Mouse (Mus musculus): ENCODE results near the gene Lhpp.

Lhpp gene

DNA sequence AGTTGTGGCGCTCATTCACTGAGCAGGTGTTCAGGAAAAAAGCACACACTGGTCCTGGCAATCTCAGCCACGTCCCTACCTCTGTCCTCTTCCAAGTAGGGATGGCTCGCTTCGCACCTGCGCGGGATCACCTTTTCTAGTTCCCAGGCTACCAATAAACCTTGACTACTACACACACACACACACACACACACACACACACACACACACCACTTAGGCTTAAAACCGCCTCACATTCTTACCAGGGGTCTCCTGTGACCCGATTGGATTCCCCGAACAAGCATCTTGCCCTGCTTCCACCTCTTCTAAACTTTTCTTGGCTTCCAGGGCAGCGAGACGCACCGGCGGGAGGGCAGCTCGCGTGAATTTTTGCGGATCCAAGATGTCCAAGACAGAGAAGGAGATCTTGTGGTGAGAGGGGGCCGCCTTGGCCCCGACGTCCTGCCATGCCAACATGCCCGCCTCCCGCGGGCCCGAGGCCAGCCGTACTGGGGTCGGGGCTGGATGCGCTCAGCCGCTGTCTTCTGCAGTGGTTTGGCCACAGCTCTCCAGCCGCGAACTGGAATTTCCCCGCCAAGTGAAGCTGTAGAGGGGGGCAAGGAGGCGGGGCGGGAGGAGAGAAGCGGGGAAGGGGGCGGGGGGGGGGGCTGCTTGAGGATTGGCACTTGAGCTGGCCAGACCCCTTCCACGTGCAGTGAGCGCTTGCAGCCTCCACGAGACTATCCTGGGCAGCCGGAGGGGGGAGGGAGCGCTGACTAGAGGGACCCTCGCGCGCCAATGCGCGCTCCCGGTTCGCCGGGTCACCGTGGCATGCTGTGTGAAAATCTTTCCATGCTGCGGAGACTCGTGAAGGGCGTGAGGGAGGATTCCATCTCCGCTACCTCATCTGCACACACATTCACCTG is 11.1 kb upstream of the Lhpp start, which contains the start of gene Nkx1-2:
Gene Nkx1-2 (minus strand): TSS at position 567 of the 905 bp plus-strand sequence.
- no peak for DNase-seq (ENCODE audit: low spot score)

DNA sequence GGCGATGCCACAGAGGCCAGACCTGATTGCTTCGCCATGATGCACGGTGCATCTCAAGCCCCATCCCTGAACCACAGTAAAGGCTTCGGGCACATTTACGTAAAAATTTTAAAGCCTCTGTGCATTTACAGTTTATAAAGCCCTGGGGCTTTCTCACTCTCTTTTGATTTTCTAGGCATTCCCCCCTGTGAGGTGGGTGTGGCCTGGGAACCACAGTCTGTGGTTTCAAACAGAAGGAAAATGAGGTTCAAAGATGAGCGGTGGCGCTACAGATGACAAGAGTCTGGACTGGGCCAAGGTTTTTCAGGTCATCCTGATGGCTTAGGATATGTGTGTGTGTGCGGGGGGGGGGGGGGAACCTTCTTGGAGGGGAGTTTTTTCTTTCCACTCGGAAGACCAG is 10.4 kb upstream of the Lhpp start:
- DNase-seq (ENCODE audit: low spot score) = no peak

DNA sequence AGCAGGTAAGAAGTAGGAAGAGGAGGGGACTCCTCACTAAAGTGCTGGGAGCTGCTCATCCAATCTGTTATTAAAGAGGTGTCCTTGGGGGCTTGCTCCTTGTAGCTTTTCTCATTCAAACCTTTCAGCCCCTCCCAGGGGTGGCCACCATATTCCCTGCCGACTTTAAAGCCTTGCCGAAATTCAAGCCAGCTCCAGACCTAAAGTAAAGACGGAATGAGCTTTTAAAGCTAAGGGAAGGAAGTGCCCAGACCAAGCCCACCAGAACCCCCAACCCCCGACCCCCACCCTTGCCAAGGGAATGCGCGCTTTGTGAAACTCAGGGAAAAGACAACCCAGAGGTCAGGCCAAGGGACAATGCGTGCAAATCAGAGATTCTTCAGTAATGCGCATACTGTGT is 9.5 kb upstream of the Lhpp start:
- DNase-seq (ENCODE audit: low spot score) = no peak

DNA sequence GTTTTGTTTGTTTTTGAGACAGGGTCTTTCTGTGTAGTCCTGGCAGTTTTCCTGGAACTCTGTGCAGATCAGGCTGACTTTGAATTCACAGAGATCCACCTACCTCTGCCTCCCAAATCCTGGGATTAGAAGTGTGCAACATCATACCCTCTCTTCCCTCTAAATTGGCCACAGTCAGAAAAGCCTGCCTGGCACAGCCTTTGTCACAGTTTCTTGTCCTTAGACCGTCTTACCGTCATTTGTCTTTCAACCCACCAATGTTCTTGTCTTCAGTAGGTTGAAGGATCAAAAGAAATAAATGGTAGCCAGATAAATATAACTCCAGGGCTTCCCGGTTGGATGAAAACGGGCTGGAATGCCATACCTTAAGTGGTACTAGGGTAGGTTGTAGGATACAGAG is 5.7 kb upstream of the Lhpp start:
- DNase-seq (ENCODE audit: low spot score) = no peak

DNA sequence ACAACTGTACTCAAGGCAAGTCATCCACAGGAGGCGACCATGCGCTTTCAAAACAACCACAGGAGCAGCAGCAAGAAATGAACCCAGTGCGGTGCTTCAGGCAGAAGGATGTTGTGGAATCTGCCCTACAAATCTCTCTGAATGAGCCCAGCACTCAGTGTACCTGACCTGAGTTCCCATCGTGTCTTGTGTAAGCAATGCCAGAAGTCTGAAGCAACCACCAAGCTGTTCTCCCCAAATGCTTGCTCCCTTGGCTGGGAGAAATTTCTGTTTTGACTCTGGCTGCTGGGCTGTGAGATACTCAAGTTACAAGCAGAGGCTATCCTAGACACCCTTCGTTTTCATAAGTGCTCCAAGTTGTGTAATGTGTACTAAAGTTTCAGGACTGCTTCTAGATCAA is 4.7 kb upstream of the Lhpp start:
- DNase-seq (ENCODE audit: low spot score) = no peak

DNA sequence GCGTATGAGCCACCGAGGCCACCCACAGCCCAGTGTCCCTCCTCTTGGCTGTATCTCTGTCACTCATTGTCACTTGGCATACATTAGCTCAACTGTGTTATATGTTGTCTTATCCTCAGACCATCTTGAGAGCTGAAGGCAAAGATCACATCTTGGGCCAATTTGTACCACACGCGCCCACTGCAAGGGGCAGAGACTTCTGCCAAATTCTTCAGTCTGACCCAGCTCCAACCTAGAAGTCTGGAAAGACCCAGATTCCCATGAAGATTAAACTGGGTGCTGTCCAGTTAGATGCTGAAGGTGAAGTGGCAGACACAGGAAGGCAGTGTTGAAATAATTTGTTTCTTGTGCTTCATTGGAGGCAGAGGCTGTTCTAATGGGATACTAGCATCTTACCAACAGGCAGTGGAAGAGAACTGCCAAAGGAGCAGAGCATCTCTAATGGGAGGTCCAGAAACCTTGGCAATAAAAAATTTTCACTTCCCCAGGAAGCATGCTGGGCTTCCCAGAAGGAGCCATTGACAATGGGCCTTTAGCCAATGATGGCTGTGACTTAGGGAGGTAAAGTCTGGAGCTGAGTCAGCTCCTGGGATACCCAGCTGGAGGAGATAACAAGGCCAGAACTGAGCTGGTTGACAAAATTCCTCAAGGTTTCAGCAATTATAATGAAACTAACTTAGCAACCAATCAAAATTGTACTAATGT is 2.0 kb upstream of the Lhpp start:
- no peak for DNase-seq (ENCODE audit: low spot score)

- DNase-seq (ENCODE audit: low spot score) = no peak
Observed at GRCm38 (mm10) chr7:132611530-132611929, 1.1 kb downstream of the Lhpp start.

DNA sequence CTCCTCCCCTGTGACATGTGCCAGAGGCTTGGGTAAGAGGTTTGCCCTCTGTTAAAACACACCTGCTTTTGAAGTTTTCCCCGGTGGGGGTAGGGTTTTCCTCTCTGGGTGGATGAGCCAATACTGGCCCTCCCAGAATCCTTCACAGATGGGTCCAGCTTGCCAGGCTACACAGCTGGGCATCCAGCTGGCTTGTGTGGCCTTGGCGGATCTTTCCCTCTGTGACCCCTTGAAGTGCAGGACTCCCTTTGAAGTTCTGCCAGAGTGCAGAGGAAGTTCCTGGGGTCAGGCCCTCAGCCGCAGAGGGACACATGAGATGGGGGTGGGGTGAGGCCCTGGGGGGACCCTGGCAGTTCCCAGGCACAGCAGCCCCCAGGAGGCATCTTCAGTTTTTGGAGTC is 4.9 kb downstream of the Lhpp start:
- DNase-seq (ENCODE audit: low spot score) = no peak

- no peak for DNase-seq (ENCODE audit: low spot score)
Observed at GRCm38 (mm10) chr7:132616391-132616790, 6.0 kb downstream of the Lhpp start.

DNA sequence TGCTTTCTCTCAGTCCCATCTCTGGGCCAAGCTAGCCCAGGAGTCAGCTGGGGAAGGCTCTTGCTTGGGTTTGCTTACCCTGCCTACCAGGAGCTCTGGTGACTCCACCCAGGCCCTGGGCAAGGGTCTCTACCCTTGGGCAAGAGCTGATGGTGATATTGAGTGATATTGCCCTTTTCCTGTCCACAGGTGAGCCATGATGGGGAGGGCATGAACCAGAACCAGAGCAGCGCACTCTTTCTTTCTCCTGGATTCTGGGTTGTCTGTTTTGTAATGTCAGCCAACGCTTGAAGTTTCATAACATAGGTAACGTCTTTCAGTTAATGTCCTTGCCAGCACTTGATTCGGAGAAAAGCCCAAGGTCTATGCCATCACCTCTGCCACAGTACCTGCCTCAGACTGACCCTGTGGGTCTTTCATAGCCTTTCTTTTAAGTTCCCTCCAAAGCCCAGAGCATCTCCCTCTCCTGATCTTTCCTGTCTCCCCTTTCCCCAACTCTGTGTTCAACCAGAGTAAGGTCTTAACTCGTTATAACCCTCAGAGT is 6.7 kb downstream of the Lhpp start:
- DNase-seq (ENCODE audit: low spot score) = no peak

GRCm38 (mm10) chr7:132619549-132619948 is 9.1 kb downstream of the Lhpp start:
- DNase-seq (ENCODE audit: low spot score) = no peak

DNA sequence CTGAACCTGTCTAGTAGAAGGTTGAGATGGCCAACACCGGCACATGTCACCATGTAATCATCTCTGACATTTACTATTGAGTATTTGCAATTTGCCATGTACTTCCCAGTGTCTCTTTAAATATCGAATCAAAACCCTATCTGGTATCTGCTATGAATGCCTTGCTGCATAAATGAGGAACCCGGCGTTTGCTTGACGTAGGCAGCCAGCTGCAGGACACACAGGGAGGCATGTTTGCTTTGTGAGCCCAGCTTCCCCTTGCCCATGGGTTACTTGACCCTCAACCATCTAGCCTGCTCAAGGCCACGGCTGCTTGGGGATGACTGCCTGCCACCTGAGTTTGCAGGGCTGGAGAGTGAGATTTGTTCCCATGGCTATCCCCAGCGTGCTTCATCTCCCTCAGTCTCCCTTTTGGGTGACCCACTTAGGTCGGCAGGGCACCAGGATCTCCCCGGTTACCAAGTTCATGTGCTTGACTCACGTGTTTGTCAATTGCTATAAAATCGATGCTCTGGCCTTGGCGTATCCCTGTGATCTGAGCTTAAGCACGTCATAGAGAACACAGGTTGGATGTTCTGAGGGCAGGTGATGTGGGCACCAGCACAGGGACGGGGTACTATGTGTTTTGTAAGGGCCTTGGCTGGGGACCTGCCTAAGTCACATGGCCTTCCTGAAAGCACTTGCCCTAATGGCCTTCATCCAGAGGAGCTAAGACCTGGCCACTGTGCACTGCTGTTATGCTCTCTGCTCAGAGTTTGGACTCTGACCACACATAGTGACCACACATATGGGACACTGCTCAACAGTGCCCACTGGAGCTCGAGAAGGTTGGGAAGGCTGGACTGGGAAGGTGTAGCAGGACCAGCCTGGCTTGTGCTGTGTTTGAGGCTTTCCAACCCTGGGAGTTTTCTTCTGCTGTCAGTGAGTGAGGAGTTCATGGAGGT is 9.8 kb downstream of the Lhpp start:
- DNase-seq (ENCODE audit: low spot score) = no peak

GRCm38 (mm10) chr7:132624161-132624560 is 13.7 kb downstream of the Lhpp start:
- no peak for DNase-seq (ENCODE audit: low spot score)

GRCm38 (mm10) chr7:132626174-132626573 is 15.7 kb downstream of the Lhpp start:
- DNase-seq (ENCODE audit: low spot score) = no peak

DNA sequence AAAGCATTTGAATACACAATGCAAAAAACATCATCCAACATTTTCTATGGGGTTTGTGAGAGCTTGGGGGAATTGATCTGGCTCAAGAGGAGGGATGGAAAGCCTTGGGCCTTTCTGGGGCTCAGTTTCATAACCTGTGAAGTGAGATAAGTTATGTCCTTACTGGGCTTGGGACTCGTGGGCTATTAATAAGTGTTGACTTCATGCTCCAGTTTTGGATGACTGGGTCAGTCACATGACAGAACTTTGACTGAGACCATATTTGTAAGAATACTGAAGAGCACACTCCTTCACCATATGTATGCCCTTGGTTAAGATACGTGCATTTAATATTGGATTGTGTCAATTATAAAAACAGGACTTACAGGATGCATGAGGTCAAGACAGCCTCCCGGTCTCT is 17.0 kb downstream of the Lhpp start:
- DNase-seq (ENCODE audit: low spot score) = no peak

DNA sequence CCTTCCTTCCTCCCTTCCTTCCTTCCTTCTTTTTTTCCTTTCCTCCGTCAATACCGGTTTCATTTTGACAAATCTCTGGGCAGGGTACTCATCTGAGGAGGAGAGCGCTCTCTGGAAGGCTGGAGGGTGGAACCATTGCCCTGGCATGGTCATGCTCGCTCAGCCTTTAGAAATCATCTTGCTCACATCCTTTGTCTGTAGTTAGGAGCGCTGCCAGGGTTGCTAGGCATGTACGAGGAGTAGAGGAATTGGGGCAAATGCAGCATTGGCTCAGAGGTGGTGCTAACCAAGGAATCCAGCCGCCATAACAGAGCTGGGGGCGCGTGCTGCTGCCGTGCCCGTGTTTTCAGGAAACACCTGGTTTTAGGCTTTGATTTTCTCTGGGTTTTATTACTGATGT is 20.9 kb downstream of the Lhpp start:
- DNase-seq (ENCODE audit: low spot score) = peak; percentile 38

DNA sequence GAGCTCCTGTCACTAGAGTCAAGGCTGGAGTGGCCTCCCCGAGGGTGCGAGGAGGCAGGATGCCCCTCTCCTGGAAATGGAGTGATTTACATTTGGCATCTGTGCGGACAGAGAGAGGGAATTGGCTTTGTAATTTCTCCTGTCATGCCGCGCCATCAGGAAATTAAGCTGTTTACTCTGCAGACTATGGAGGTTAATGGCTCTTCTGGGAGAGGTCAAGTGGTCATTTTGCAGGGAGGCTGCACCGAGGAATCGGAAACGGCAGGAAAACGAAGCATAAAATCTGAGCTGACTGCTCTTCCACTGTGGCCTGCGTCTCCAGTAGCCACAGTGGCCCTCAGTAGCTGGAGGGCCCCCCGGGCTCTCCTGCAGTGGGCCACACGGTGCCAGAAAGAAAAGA is 26.9 kb downstream of the Lhpp start:
- no peak for DNase-seq (ENCODE audit: low spot score)

DNA sequence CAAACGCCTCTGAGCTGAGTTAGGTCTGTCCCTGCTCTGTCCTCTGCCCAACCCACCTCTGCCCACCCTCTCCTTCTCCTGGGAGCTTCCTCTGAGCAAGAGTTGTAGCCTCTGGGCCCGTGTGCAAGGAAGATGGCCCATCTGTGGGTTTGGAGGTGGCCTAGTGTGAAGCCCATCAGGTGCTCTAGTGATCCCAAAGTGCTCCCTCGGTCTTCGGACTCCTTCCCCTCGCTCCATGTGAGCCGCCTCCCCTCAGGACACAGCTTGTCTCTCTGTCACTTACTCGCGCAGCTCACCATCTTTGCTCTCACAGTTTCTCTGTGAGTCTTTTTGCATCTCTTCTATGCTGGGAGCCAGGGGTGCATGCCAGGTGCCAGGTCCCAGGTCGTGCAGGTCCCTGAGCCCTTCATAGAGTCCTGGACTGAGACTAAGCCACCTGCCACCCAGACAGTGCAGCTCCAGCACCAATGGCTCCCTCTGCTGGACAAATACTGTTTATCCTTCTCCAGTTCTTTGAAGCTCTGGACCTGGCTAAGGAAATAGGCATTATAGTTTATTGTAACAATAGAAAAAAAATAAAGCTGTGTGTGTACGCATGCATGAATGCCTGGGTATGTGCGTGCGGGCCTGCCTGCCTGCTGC is 28.1 kb downstream of the Lhpp start:
- no peak for DNase-seq (ENCODE audit: low spot score)

GRCm38 (mm10) chr7:132640946-132641345 is 30.5 kb downstream of the Lhpp start:
- DNase-seq (ENCODE audit: low spot score) = no peak

DNA sequence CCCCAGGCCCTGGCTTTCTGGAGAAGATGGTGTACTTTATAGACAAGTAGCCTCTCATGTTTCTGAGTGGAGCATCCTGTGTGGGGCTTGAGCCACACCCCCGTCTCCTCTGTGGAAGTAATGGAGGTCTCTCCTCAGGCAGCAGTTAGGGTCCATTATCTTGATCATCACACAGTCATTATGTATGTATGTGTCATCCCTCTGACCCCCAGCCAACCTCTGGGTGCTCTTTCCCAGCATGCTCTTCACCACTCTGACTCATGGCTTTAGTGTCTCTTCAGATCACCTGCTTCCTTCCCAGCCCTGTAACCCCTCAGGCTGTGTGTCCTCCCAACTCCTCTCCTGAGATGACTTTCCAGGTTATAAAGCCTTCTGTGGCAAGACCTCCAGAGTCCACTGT is 31.2 kb downstream of the Lhpp start:
- DNase-seq (ENCODE audit: low spot score) = no peak

GRCm38 (mm10) chr7:132644605-132645279 is 34.3 kb downstream of the Lhpp start:
- DNase-seq (ENCODE audit: low spot score) = no peak
